Mouse (Mus musculus): ENCODE data around the gene Mkln1.

DNA sequence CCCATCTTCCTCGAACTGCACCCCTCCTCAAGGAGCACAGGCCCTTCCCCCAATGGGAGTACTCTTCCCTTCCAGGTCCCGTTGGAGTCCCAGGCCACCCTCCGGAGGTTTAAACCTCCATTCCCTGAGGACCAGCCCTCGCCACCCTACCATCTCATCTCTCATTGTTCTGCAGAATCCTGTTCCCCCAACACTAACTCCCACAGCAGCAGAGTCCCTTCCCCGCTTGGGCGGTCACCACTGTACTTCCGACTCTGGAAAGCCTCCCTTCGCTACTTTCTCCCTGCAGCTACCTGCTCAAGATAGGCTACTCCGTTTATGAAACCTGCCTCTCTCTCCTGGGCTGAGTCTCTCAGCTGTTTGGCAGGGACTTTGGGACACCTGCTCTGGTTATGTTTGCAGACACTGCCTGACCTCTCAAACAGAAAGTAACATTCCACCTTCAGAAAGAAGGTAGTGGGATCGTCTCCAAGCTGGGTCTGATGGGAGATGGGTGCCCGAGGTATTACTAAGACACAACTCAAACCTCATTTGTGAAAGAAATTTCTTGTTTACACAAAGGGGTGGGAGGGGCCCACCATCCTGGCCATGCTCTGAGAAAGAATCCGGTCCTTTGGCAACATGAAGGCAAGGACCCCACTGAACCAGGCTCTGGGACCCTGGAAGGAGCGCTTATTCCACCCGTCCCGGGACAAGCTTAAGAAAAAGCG, 164.0 kb downstream of the Mkln1 start:
- TF ChIP-seq POLR2A (IDR thresholded peaks at IDR 0.05; ENCODE audit: insufficient read length, low read depth) (no peak), POLR2AphosphoS2 (IDR thresholded peaks at IDR 0.05; ENCODE audit: insufficient read length, low read depth) (no peak)
